Mouse (Mus musculus): ENCODE results near the gene Gm42372. TPM values are rescaled to one million over a fixed set of nuclear protein-coding genes. Genes with fewer than 3 reads are reported as not detected.
A peak's percentile ranks its signal among the peaks of the same experiment; 100 is the strongest.

Gene Gm42372
- polyA plus RNA-seq, 1 experiment from 2014 or later, result 0.06 TPM

DNA sequence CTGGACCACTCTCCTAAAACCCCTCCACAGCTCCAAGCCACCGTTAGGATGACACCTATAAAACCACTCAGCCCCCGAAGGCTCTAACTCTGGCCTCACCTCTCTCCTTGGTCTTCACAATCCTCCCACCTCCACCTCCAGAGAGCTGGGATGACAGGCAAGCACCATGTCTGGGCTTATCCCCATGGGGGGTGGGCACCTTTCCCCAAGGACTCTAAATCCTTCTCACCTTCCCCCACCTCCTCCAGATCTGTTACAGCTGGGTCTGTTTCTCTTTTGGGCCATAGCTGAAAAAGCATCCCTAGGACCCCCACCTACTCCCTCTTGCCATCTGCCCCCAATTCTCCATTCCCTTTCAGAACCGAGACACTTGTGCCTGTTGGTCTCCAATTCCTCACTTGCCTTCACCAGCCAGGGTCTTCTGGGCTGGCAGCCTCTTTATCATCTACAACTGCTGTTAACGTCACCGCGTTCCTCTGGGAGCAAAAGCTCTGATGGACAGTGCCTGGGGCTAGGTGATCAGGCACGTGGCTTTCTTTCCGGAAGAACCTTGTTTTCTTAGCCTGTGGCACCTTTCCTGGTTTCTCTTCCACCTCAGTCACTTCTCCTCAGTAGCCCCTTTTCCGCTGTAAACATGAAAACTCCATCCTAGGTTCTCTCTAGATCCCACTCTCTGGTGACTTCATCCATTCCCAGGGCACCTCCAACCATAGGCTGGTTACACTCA is 43.2 kb downstream of the Gm42372 start:
- WGBS (ENCODE audit: insufficient replicate concordance), result 53% methylated on average over 9 of the region's 9 CpGs
- ATAC-seq (ENCODE audit: insufficient read depth), result no peak
- Histone ChIP-seq H3K27ac (replicated peaks) (no peak overlapping the region; the same call in 1 of the 2 replicates), H3K4me2 (peak overlapping the region; percentile 82), H3K27me3 (no peaks in the 10 kb centered on the region), H3K9me3 (replicated peaks) (no peaks in the 10 kb centered on the region), H3K36me3 (replicated peaks) (peaks cover 36% of the 10 kb centered on the region), H3K4me1 (replicated peaks) (peaks cover 69% of the 10 kb centered on the region), H3K9ac (peak overlapping the region; percentile 84; the same call in 1 of the 2 replicates), H3K4me3 (replicated peaks) (peak overlapping the region; percentile 79)

GRCm38 (mm10) chr7:17026710-17027587 is 44.1 kb downstream of the Gm42372 start:
- H3K4me3 ChIP-seq (replicated peaks), result peak overlapping the region; percentile 79
- no peaks in the 10 kb centered on the region for H3K9me3 ChIP-seq (replicated peaks)
- no peaks in the 10 kb centered on the region for H3K27me3 ChIP-seq
- H3K9ac ChIP-seq, result peak overlapping the region; percentile 84
- peak; percentile 59 for ATAC-seq (ENCODE audit: insufficient read depth)
- peak overlapping the region; percentile 87 for H3K27ac ChIP-seq (replicated peaks)
- peaks cover 36% of the 10 kb centered on the region for H3K36me3 ChIP-seq (replicated peaks)
- 1% methylated on average over 24 of the region's 24 CpGs for WGBS (ENCODE audit: insufficient replicate concordance)
- H3K4me2 ChIP-seq, result peak overlapping the region; percentile 82
- peaks cover 68% of the 10 kb centered on the region for H3K4me1 ChIP-seq (replicated peaks)

GRCm38 (mm10) chr7:17027588-17028343 is 44.9 kb downstream of the Gm42372 start, which contains the start of gene Ppp5c:
Gene Ppp5c (minus strand): TSS chr7:17027924.
- peak; percentile 76 for ATAC-seq (ENCODE audit: insufficient read depth)
- no peaks in the 10 kb centered on the region for H3K9me3 ChIP-seq (replicated peaks)
- peak within 1 kb of the TSS; percentile 87 for H3K27ac ChIP-seq (replicated peaks)
- H3K4me2 ChIP-seq, result peak within 1 kb of the TSS; percentile 82
- H3K4me3 ChIP-seq (replicated peaks), result peak within 1 kb of the TSS; percentile 79
- no peaks in the 10 kb centered on the region for H3K27me3 ChIP-seq
- H3K4me1 ChIP-seq (replicated peaks), result peaks cover 63% of the 10 kb centered on the region
- peak within 1 kb of the TSS; percentile 84 for H3K9ac ChIP-seq
- under 1% methylated on average over 57 of the region's 58 CpGs for WGBS (ENCODE audit: insufficient replicate concordance)
- H3K36me3 ChIP-seq (replicated peaks), result peaks cover 36% of the 10 kb centered on the region

DNA sequence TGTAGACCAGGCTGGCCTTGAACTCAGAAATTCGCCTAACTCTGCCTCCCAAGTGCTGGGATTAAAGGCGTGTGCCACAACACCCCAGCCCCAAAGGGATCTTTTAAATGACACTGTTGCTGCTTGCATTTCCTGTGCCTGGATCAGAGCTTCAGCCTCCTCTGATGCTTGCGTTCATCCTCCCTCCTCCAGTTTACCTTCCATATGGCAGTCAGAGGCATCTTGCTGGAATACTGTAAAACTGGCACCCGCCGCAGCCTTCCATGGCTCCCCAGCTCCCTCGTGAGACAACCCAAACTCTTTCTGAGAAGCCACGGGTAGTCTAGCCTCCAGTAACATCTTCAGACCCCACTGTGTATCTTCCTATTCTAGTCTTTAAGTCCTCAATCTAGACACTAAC is 46.0 kb downstream of the Gm42372 start:
- Histone ChIP-seq H3K9ac (no peak overlapping the region), H3K36me3 (replicated peaks) (peaks cover 45% of the 10 kb centered on the region), H3K4me2 (no peak overlapping the region), H3K4me1 (replicated peaks) (peaks cover 51% of the 10 kb centered on the region), H3K4me3 (replicated peaks) (no peak overlapping the region), H3K27me3 (no peaks in the 10 kb centered on the region), H3K9me3 (replicated peaks) (no peaks in the 10 kb centered on the region), H3K27ac (replicated peaks) (peak overlapping the region; percentile 87; the same call in 1 of the 2 replicates)
- WGBS (ENCODE audit: insufficient replicate concordance), result 77% methylated on average over 7 of the region's 7 CpGs
- ATAC-seq (ENCODE audit: insufficient read depth), result no peak

DNA sequence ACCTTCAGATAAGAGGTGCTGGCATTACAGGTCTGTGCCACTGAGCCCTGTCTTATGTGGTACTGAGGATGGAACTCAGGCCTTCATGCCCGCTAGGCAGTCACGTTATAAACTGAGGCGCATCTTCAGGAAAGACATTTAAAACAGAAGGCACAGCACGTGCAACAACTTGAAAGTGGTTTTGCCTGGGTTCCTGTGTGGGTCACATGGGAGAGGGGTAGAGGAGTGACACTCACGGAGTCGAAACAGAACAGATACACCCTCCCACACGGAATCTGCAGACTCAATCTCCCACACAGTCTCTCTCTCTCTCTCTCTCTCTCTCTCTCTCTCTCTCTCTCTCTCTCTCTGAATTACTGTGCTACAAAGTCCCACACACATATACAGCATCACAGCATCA is 47.4 kb downstream of the Gm42372 start:
- Histone ChIP-seq H3K4me1 (replicated peaks) (peaks cover 38% of the 10 kb centered on the region), H3K27ac (replicated peaks) (no peak overlapping the region), H3K27me3 (no peaks in the 10 kb centered on the region), H3K4me2 (no peak overlapping the region), H3K9ac (no peak overlapping the region), H3K4me3 (replicated peaks) (no peak overlapping the region), H3K36me3 (replicated peaks) (peaks cover 53% of the 10 kb centered on the region), H3K9me3 (replicated peaks) (no peaks in the 10 kb centered on the region)
- no peak for ATAC-seq (ENCODE audit: insufficient read depth)
- 68% methylated on average over 7 of the region's 7 CpGs for WGBS (ENCODE audit: insufficient replicate concordance)

Other genes starting within 250 kb of the Gm42372 start
- gene Ap2s1, start 244.7 kb upstream of the Gm42372 start, polyA plus RNA-seq (2015; fragmentation: Nextera tagmentation; extraction: Ambion mirVana), result 162 and 176 TPM in 2 replicates
- 120 and 144 TPM in 2 replicates for gene Slc1a5, start 201.7 kb upstream of the Gm42372 start, polyA plus RNA-seq (2015; fragmentation: Nextera tagmentation; extraction: Ambion mirVana)
- gene Strn4, start 167.2 kb upstream of the Gm42372 start, polyA plus RNA-seq (2015; fragmentation: Nextera tagmentation; extraction: Ambion mirVana), result 30.9 and 37.8 TPM in 2 replicates
- 8.2 and 9.0 TPM in 2 replicates for gene Fkrp, start 166.4 kb upstream of the Gm42372 start, polyA plus RNA-seq (2015; fragmentation: Nextera tagmentation; extraction: Ambion mirVana)
- 3.2 and 3.8 TPM in 2 replicates for gene Prkd2, start 140.2 kb upstream of the Gm42372 start, polyA plus RNA-seq (2015; fragmentation: Nextera tagmentation; extraction: Ambion mirVana)
- gene Dact3, start 107.8 kb upstream of the Gm42372 start, polyA plus RNA-seq (2015; fragmentation: Nextera tagmentation; extraction: Ambion mirVana), result 0.14 and 0.17 TPM in 2 replicates
- 0.13 TPM in 2 replicates for gene Gng8, start 91.3 kb upstream of the Gm42372 start, polyA plus RNA-seq (2015; fragmentation: Nextera tagmentation; extraction: Ambion mirVana)
- gene Ptgir, start 76.6 kb upstream of the Gm42372 start, polyA plus RNA-seq (2015; fragmentation: Nextera tagmentation; extraction: Ambion mirVana), result 1.2 TPM in 2 replicates
- gene Calm3, start 59.0 kb upstream of the Gm42372 start, polyA plus RNA-seq (2015; fragmentation: Nextera tagmentation; extraction: Ambion mirVana), result 79.0 and 83.9 TPM in 2 replicates
- 0.44 and 0.60 TPM in 2 replicates for gene Pnmal2, start 38.4 kb upstream of the Gm42372 start, polyA plus RNA-seq (2015; fragmentation: Nextera tagmentation; extraction: Ambion mirVana)
- 0.05 TPM in 1 of 2 replicates, not detected in the other for gene Pnmal1, start 23.4 kb upstream of the Gm42372 start, polyA plus RNA-seq (2015; fragmentation: Nextera tagmentation; extraction: Ambion mirVana)
- 3.7 and 3.9 TPM in 2 replicates for gene Ccdc8, start 9.6 kb downstream of the Gm42372 start, polyA plus RNA-seq (2015; fragmentation: Nextera tagmentation; extraction: Ambion mirVana)
- 43.2 and 45.3 TPM in 2 replicates for gene Ppp5c, start 44.8 kb downstream of the Gm42372 start, polyA plus RNA-seq (2015; fragmentation: Nextera tagmentation; extraction: Ambion mirVana)
- 31.4 and 37.5 TPM in 2 replicates for gene Hif3a, start 79.3 kb downstream of the Gm42372 start, polyA plus RNA-seq (2015; fragmentation: Nextera tagmentation; extraction: Ambion mirVana)
- gene Psg16, start 91.0 kb downstream of the Gm42372 start, polyA plus RNA-seq (2015; fragmentation: Nextera tagmentation; extraction: Ambion mirVana), result 0.13 and 0.24 TPM in 2 replicates
- gene Ceacam3, start 167.2 kb downstream of the Gm42372 start, polyA plus RNA-seq (2015; fragmentation: Nextera tagmentation; extraction: Ambion mirVana), result 0.03 TPM in 1 of 2 replicates, not detected in the other
- not detected in 2 replicates for gene Psg29, start 220.4 kb downstream of the Gm42372 start, polyA plus RNA-seq (2015; fragmentation: Nextera tagmentation; extraction: Ambion mirVana)

Data from liver, embryonic 15.5 days (tissue).